In the genomic region with DNA sequence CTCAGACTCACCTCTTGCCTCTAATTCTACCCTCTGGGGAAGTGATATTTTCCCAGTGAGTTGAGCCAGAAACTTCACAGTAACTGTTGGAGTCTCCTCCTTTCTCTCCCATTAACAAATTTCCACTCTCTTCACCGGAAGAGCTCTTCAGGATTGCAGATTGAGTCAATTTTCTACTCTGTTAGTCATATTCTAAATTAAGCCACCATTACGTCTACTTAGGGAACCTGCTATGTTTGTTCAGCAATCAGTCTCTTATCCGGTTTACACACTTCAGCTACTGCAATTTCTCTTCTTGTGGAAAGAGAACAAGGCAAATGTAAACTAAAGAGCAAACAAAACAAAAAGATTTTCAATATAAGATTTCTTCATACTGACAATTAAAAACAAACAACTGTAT, we compare ENCODE assay signal across 13 mouse cellular contexts.
"Had no signal": no experiment of that assay in that cellular context is flagged by ENCODE, and none has a peak within 500 bp of the region (broad histone marks: within the 10 kb centered on the region; RNA-seq: fewer than 3 reads in every experiment).

No protein-coding gene starts in this region.

- H3K27ac ChIP-seq: kidney, embryonic 15.5 days; limb, embryonic 12.5 days; liver, embryonic 13.5 days; midbrain, embryonic 12.5 days; stomach, embryonic 15.5 days had no signal

- H3K4me3 ChIP-seq: kidney, embryonic 15.5 days; limb, embryonic 12.5 days; liver, embryonic 13.5 days; midbrain, embryonic 12.5 days; stomach, embryonic 15.5 days had no signal

- H3K9me3 ChIP-seq: kidney, embryonic 15.5 days; limb, embryonic 12.5 days; liver, embryonic 13.5 days; midbrain, embryonic 12.5 days; stomach, embryonic 15.5 days had no signal

- ATAC-seq: intestine, embryonic 16.5 days; liver, postnatal 0 days; midbrain, embryonic 16.5 days had no signal

- DNase-seq: kidney, adult 2 months; kidney, postnatal 14 days; liver; liver, embryonic 13.5 days; liver, postnatal 0 days; right cerebral cortex, postnatal 14 days; thymus, postnatal 14 days had no signal

- H3K27me3 ChIP-seq: kidney, embryonic 15.5 days; limb, embryonic 12.5 days; liver, embryonic 13.5 days; midbrain, embryonic 12.5 days; stomach, embryonic 15.5 days had no signal

- H3K4me1 ChIP-seq: kidney, embryonic 15.5 days; limb, embryonic 12.5 days; liver, embryonic 13.5 days; stomach, embryonic 15.5 days had no signal

- H3K36me3 ChIP-seq: kidney, embryonic 15.5 days; limb, embryonic 12.5 days; liver, embryonic 13.5 days; midbrain, embryonic 12.5 days; stomach, embryonic 15.5 days had no signal

- H3K4me2 ChIP-seq: kidney, embryonic 15.5 days; limb, embryonic 12.5 days; liver, embryonic 13.5 days; midbrain, embryonic 12.5 days; stomach, embryonic 15.5 days had no signal

- H3K9ac ChIP-seq: kidney, embryonic 15.5 days; limb, embryonic 12.5 days; liver, embryonic 13.5 days; liver, postnatal 0 days; midbrain, embryonic 12.5 days; stomach, embryonic 15.5 days had no signal
